Mouse (Mus musculus): ENCODE measurements around the gene Mdga1. TPM values are rescaled to one million over a fixed set of nuclear protein-coding genes. Genes with fewer than 3 reads are reported as not detected.

Gene Mdga1
- total RNA-seq, 2 experiments from 2014 or later: 30.4 to 36.6 TPM

DNA sequence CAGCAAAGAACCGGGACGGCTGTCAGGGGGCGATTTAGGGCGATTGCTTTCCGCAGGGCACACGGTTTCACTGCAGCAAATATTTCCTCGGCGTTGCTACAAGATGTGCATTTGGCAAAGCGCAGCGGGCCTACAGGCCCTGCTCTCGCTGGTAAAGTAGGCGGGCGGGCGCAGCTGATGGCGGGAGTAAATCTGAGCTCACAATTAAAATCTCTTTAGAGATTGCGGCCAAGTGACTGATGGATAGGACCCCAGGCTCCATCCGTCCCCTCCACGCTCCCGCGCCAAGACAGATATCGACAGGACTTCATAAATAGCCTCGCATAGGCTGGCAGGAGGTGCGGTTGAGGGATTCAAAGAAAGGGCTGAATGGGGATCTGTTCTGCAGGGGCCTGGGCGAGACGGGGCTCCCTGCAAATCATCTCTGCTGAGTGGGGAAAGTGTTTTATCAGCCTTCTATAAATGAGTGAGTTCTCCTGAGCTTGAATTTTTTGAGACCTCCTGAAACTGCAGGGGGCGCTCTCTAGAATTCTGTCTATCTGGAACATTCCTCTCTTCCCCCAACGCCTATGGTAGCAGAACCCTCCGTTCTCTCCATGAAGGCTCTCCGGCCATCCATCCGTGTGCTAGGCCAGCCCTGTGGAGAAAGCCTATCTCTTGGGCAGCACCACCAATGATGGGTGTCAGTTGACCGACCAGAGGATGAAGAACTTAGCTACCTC, 38.5 kb downstream of the Mdga1 start:
- intact Hi-C loops (cut with DNase I): no loop called here
- no peak for DNase-seq (ENCODE audit: low spot score in 2 of 2)

GRCm38 (mm10) chr17:29928751-29929237, 41.1 kb downstream of the Mdga1 start:
- peak in 1 of 2 experiments; percentile 19 for DNase-seq (ENCODE audit: low spot score in 2 of 2)
- intact Hi-C loops (cut with DNase I): no loop called here

DNA sequence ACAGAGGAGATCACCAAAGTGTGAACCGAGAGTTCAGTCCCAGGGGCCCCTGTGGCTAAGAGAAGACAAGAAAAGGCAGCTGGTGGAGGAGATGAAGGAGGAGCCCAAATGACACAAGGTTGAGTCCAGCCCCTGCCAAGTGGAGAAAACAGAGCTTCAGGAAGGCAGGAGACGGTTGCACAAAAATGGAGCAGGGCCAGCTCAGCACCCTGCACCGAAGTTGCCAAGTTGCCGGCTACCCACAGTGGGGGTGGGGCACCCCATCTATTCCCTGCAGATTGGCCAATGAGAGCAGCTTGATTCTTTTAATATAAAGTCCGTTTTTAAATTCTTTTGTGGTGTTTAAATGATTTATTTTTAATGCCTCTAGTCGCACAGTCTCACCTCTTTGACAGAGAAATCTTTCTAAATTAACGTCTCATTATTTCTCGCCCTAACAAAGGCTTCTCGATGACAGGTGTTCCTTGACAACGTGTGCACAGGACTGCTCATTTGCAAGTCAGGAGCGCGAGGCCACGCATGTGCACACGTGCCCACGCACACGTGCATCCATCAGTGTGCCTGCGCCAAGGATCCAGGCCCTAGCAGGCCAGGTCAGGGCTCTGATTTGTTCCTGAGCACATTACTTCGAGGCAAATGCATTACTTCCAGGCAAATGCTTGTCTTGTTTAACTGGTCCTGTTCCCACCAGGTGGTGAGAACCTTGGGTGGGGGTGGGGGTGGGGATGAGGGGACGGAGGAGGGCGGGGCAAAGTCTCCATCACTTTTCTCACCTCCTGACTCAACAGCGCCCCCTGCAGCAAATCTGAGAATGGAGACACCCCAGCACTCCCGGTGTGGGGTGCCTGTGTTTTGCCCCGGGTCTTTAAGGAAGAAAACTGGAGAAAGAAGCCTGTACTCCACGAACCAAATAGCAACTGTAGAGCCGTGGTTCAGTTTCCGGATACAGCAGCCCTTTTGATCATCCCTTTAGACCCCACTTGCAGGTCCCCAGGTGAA, 44.0 kb downstream of the Mdga1 start:
- DNase-seq (ENCODE audit: low spot score in 2 of 2): peak in 1 of 2 experiments; percentile 33
- intact Hi-C loops (cut with DNase I): no loop called here

DNA sequence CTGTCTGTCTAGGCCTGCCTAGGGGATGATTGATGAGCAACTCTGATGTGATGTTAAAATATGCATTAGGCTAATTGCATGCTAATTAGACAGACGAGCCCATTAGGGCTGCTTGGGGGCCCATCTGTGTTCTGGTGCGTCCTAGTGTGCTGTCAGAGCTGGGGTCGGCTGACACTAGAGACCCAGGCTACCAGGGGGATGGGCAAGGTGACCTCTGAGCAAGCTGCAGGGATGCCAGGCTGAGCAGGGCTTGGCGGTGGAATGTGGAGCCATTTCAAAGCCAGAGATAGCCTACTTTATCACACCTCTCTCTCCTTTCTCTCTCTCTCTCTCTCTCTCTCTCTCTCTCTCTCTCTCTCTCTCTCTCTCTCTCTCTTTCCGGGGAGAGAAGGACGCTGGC, 49.8 kb downstream of the Mdga1 start:
- DNase-seq (ENCODE audit: low spot score in 2 of 2): no peak
- intact Hi-C loops (cut with DNase I): no loop called here

GRCm38 (mm10) chr17:29919552-29919920, 50.4 kb downstream of the Mdga1 start:
- DNase-seq (ENCODE audit: low spot score in 2 of 2): no peak
- intact Hi-C loops (cut with DNase I): no loop called here

- no peak for DNase-seq (ENCODE audit: low spot score in 2 of 2)
- intact Hi-C loops (cut with DNase I): no loop called here
Observed at GRCm38 (mm10) chr17:29918791-29919551, 50.9 kb downstream of the Mdga1 start.

DNA sequence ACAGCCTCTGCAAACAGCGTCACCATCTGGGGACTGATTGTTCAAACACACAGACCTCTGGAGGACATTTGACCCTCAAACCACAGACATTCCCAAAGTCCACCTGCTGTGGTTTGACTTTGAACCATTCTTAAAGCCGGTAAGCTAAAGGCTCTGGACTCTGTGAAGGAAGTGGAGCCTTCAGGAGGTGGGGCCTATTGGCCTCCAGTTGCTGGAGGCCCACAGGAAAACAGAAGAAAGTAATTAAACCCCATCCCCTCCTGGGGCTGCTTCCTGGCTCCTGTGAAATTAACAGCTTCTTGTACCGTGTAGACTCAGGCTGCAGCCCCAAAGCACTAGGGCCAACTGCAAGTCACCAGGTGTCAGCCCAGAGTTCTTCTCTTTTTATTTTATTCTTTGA, 52.9 kb downstream of the Mdga1 start:
- intact Hi-C loops (cut with DNase I): no loop called here
- DNase-seq (ENCODE audit: low spot score in 2 of 2): no peak

- intact Hi-C loops (cut with DNase I): no loop called here
- peak in 1 of 2 experiments; percentile 25 for DNase-seq (ENCODE audit: low spot score in 2 of 2)
Observed at GRCm38 (mm10) chr17:29915820-29916219, 54.1 kb downstream of the Mdga1 start.

- intact Hi-C loops (cut with DNase I): no loop called here
- no peak for DNase-seq (ENCODE audit: low spot score in 2 of 2)
Observed at GRCm38 (mm10) chr17:29913301-29913965, 56.5 kb downstream of the Mdga1 start.

DNA sequence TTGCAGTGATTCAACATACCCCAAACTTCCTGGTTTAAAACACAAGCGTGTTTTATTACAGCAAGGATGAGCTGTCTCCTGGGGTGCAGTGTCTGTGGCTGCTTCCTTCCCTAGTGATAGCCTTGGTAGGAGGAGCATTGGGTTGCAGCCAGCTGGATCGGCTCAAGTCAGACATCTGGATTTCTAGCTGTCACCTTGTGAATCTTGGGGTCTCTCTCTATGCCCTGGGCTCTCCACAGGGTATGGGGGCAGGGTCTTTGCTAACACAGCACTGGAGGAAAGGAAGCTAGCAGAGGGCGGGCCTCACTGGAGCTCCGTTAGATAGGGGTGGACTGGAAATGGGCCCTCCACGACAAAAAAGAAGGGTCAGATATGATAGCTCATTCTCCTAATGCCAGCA, 57.2 kb downstream of the Mdga1 start:
- intact Hi-C loops (cut with DNase I): no loop called here
- no peak for DNase-seq (ENCODE audit: low spot score in 2 of 2)

- intact Hi-C loops (cut with DNase I): no loop called here
- no peak for DNase-seq (ENCODE audit: low spot score in 2 of 2)
Observed at GRCm38 (mm10) chr17:29909031-29909430, 60.9 kb downstream of the Mdga1 start.

GRCm38 (mm10) chr17:29904694-29905093, 65.2 kb downstream of the Mdga1 start:
- intact Hi-C loops (cut with DNase I): no loop called here
- no peak for DNase-seq (ENCODE audit: low spot score in 2 of 2)

GRCm38 (mm10) chr17:29902406-29903155, 67.3 kb downstream of the Mdga1 start:
- intact Hi-C loops (cut with DNase I): no loop called here
- no peak for DNase-seq (ENCODE audit: low spot score in 2 of 2)

DNA sequence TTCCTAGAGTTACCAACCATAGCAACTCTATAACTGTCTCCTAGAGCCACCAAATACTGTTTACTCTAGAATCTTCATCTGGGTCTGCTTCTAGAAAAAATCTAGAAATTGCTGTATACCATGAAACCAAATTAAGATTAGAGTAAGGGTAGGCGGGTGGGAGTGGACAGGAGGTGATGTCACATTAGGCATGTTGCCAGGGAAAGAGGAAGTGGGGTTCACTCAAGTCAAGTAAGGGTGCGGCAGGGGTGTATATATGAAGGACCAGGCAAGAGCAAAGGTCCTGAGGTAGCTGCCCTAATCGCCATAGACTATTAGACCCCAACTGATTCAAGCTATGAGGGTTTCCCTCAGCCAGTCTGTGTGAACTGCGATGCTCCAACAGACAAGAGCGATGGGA, 69.6 kb downstream of the Mdga1 start:
- intact Hi-C loops (cut with DNase I): no loop called here
- DNase-seq (ENCODE audit: low spot score in 2 of 2): no peak

DNA sequence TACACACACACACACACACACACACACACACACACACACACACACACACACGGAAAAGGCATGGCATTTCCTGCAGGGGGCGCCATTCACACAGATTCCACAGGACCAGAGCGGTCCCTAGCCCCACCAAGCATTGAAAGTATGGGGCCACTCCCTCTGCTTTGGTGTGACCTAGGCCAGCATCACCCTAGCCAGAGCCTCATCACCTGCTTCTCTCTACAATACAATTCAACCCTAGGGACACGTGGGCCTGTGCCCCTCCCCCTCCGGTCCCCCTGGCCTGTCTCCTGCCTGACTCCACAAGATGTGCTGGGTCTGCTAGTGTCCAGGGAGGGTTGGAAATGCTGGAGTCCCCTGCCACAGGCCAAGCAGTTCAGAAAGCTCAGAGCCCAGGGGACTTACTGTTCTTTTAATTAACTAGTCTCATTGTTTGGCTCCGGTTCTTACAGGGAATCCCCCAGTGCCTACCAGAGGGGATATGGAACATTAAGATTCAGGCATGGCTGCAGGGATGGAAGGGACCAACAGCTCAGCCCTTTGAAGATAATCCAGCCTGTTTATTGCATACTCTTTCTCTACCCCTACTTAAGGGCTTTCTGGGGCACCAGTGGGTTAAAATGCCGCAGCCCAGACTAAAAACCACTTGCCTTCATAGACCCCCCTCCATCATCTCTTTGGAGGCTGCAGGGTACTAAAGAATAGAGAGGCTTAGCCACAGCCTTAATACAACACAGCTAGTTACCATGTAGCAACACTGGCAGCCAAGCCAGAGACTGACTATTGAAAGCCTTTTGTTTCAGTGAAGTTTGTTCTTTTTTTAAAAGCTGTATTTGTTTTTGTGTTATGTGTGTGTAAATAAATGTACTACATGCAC, 73.5 kb downstream of the Mdga1 start:
- intact Hi-C loops (cut with DNase I): no loop called here
- no peak for DNase-seq (ENCODE audit: low spot score in 2 of 2)

DNA sequence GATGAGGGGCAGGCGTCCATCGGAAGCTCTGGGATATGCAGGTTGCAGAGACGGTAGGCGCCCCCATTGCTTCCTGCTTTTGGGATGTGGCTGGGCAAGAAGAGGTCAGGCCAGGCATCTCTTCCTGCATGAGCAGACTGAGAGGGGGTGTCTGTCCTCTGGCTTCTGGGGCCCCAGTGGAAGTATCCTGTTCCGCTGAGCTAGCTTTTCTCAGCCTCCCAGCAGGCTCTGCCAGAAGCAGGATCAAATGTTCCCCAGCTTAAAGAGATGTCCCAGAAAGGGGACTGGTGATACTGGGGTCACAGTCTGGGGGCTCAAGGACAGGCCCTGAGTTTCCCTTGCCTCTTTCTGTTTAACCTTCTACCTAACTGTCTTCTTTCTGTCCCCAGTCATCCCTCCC, 74.3 kb downstream of the Mdga1 start:
- intact Hi-C loops (cut with DNase I): no loop called here

DNA sequence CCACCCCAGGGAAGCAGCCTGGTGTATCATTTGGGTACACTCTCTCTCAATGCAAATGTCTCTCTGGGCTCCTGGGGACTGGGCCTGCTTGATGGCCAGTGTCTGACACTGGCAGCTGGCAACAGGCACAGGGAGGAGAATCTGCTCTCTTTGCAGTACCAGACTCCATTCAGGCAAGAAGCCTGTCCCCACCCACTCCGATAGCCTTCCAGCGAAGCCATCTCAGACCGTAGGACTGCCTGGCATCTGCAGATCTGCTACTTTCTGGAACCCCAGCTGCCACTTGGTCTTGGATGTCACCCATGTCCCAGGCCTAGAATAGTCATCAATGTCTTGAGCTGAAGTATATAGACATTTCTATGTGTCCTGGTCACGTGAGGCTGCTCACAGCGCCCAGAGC, 74.9 kb downstream of the Mdga1 start:
- intact Hi-C loops (cut with DNase I): no loop called here
- no peak for DNase-seq (ENCODE audit: low spot score in 2 of 2)

More for the DNA sequence above, 74.3 kb downstream of the Mdga1 start:
- no peak for DNase-seq (ENCODE audit: low spot score in 2 of 2)
